Mouse (Mus musculus): ENCODE results near the gene Wdr83os. TPM values are rescaled to one million over a fixed set of nuclear protein-coding genes. Genes with fewer than 3 reads are reported as not detected.

The Wdr83os gene
- polyA plus RNA-seq, 1 experiment = not detected

DNA sequence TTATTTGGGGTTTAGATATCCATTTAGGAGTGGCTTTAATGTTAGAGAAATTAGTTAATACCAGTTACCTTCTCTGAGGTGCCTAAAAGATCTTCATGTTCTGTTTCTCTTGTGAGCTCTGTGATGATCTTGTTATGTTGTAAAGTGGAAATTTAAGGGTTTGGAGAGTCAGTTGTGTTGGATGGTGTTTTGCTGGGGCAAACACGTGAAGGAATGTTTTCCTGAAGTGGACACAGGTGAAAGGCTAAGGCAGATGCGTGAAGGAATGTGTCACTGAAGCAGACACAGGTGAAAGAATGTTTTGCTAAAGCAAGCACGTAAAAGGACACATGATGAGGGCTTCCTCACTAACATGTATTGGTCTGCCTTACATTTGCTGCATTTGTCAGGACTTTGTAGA is 42.5 kb downstream of the Wdr83os start, which contains the start of gene Zfp791:
Gene Zfp791 (minus strand): TSS at position 101 of the 400 bp plus-strand sequence.
- WGBS = 76% methylated on average over 3 of the region's 3 CpGs
- Histone ChIP-seq H3K27ac (ENCODE audit: insufficient read depth, low read depth, low read length) (no peak within 1 kb of the TSS), H3K4me1 (ENCODE audit: control insufficient read depth, insufficient read depth, low read length) (no peaks in the 10 kb centered on the region; the same call in 1 of the 2 replicates), H3K4me3 (ENCODE audit: insufficient read depth, low read depth, low read length) (no peak within 1 kb of the TSS)
- no peak for TF ChIP-seq POLR2A (IDR thresholded peaks at IDR 0.05; ENCODE audit: insufficient read depth, low read depth, low read length)
- no peak for TF ChIP-seq CTCF (IDR thresholded peaks at IDR 0.05; ENCODE audit: insufficient read depth, low read depth, low read length)

DNA sequence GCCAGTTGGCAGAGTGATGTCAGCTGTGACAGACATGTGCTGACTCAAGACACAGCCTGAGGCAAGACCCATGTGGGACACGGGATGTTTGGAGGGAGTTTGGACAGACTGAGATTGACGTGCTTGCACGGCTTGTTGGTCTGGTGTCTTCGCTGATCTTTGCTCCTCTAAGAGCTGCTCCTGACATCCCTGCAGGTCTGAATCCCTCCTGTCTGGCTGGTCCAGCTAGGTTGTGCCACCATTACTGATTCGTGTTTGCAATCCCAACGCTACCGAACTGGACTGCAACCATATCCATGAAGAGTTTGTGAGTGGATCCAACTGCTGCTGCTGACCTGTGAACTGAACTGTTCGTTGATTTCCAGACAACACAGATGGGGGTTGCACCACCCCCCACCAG is 43.2 kb downstream of the Wdr83os start:
- H3K4me1 ChIP-seq (ENCODE audit: control insufficient read depth, insufficient read depth, low read length) = no peaks in the 10 kb centered on the region
- no peak overlapping the region for H3K4me3 ChIP-seq (ENCODE audit: insufficient read depth, low read depth, low read length)
- no peak for TF ChIP-seq POLR2A (IDR thresholded peaks at IDR 0.05; ENCODE audit: insufficient read depth, low read depth, low read length)
- no peak for TF ChIP-seq CTCF (IDR thresholded peaks at IDR 0.05; ENCODE audit: insufficient read depth, low read depth, low read length)
- WGBS = 96% methylated on average over 8 of the region's 8 CpGs
- H3K27ac ChIP-seq (ENCODE audit: insufficient read depth, low read depth, low read length) = no peak overlapping the region

Other genes starting within 250 kb of the Wdr83os start
- gene Gadd45gip1, start 249.2 kb upstream of the Wdr83os start, polyA plus RNA-seq (2012; ENCODE audit: insufficient read depth, insufficient read length, low replicate concordance, missing spikeins) = not detected in 2 replicates
- gene Rad23a, start 240.1 kb upstream of the Wdr83os start, polyA plus RNA-seq (2012; ENCODE audit: insufficient read depth, insufficient read length, low replicate concordance, missing spikeins) = not detected in 2 replicates
- gene Calr, start 233.8 kb upstream of the Wdr83os start, polyA plus RNA-seq (2012; ENCODE audit: insufficient read depth, insufficient read length, low replicate concordance, missing spikeins) = 225 TPM in 1 of 2 replicates, not detected in the other
- gene Farsa, start 223.8 kb upstream of the Wdr83os start, polyA plus RNA-seq (2012; ENCODE audit: insufficient read depth, insufficient read length, low replicate concordance, missing spikeins) = not detected in 2 replicates
- gene Syce2, start 208.6 kb upstream of the Wdr83os start, polyA plus RNA-seq (2012; ENCODE audit: insufficient read depth, insufficient read length, low replicate concordance, missing spikeins) = not detected in 2 replicates
- not detected in 2 replicates for gene Gcdh, start 186.8 kb upstream of the Wdr83os start, polyA plus RNA-seq (2012; ENCODE audit: insufficient read depth, insufficient read length, low replicate concordance, missing spikeins)
- not detected in 2 replicates for gene Klf1, start 178.8 kb upstream of the Wdr83os start, polyA plus RNA-seq (2012; ENCODE audit: insufficient read depth, insufficient read length, low replicate concordance, missing spikeins)
- not detected in 2 replicates for gene Dnase2a, start 172.2 kb upstream of the Wdr83os start, polyA plus RNA-seq (2012; ENCODE audit: insufficient read depth, insufficient read length, low replicate concordance, missing spikeins)
- gene Mast1, start 143.4 kb upstream of the Wdr83os start, polyA plus RNA-seq (2012; ENCODE audit: insufficient read depth, insufficient read length, low replicate concordance, missing spikeins) = not detected in 2 replicates
- gene Rtbdn, start 133.7 kb upstream of the Wdr83os start, polyA plus RNA-seq (2012; ENCODE audit: insufficient read depth, insufficient read length, low replicate concordance, missing spikeins) = not detected in 2 replicates
- gene Gm49661, start 111.3 kb upstream of the Wdr83os start, polyA plus RNA-seq (2012; ENCODE audit: insufficient read depth, insufficient read length, low replicate concordance, missing spikeins) = not detected in 2 replicates
- gene Prdx2, start 111.2 kb upstream of the Wdr83os start, polyA plus RNA-seq (2012; ENCODE audit: insufficient read depth, insufficient read length, low replicate concordance, missing spikeins) = not detected in 2 replicates
- not detected in 2 replicates for gene Rnaseh2a, start 111.0 kb upstream of the Wdr83os start, polyA plus RNA-seq (2012; ENCODE audit: insufficient read depth, insufficient read length, low replicate concordance, missing spikeins)
- not detected in 2 replicates for gene Junb, start 102.0 kb upstream of the Wdr83os start, polyA plus RNA-seq (2012; ENCODE audit: insufficient read depth, insufficient read length, low replicate concordance, missing spikeins)
- not detected in 2 replicates for gene Hook2, start 90.1 kb upstream of the Wdr83os start, polyA plus RNA-seq (2012; ENCODE audit: insufficient read depth, insufficient read length, low replicate concordance, missing spikeins)
- gene Best2, start 66.2 kb upstream of the Wdr83os start, polyA plus RNA-seq (2012; ENCODE audit: insufficient read depth, insufficient read length, low replicate concordance, missing spikeins) = not detected in 2 replicates
- gene Asna1, start 55.5 kb upstream of the Wdr83os start, polyA plus RNA-seq (2012; ENCODE audit: insufficient read depth, insufficient read length, low replicate concordance, missing spikeins) = not detected in 2 replicates
- gene Trir, start 53.9 kb upstream of the Wdr83os start, polyA plus RNA-seq (2012; ENCODE audit: insufficient read depth, insufficient read length, low replicate concordance, missing spikeins) = not detected in 2 replicates
- not detected in 2 replicates for gene Tnpo2, start 43.8 kb upstream of the Wdr83os start, polyA plus RNA-seq (2012; ENCODE audit: insufficient read depth, insufficient read length, low replicate concordance, missing spikeins)
- gene Fbxw9, start 20.7 kb upstream of the Wdr83os start, polyA plus RNA-seq (2012; ENCODE audit: insufficient read depth, insufficient read length, low replicate concordance, missing spikeins) = not detected in 2 replicates
- gene Gm5741, start 12.8 kb upstream of the Wdr83os start, polyA plus RNA-seq (2012; ENCODE audit: insufficient read depth, insufficient read length, low replicate concordance, missing spikeins) = not detected in 2 replicates
- gene Dhps, start 9.0 kb upstream of the Wdr83os start, polyA plus RNA-seq (2012; ENCODE audit: insufficient read depth, insufficient read length, low replicate concordance, missing spikeins) = not detected in 2 replicates
- not detected in 2 replicates for gene Wdr83, start 566 bp downstream of the Wdr83os start, polyA plus RNA-seq (2012; ENCODE audit: insufficient read depth, insufficient read length, low replicate concordance, missing spikeins)
- gene Man2b1, start 2.5 kb downstream of the Wdr83os start, polyA plus RNA-seq (2012; ENCODE audit: insufficient read depth, insufficient read length, low replicate concordance, missing spikeins) = 98.2 TPM in 1 of 2 replicates, not detected in the other
- gene Zfp791, start 42.4 kb downstream of the Wdr83os start, polyA plus RNA-seq (2012; ENCODE audit: insufficient read depth, insufficient read length, low replicate concordance, missing spikeins) = not detected in 2 replicates
- gene Cks1brt, start 71.2 kb downstream of the Wdr83os start, polyA plus RNA-seq (2012; ENCODE audit: insufficient read depth, insufficient read length, low replicate concordance, missing spikeins) = not detected in 2 replicates
- gene Olfr371, start 145.2 kb downstream of the Wdr83os start, polyA plus RNA-seq (2012; ENCODE audit: insufficient read depth, insufficient read length, low replicate concordance, missing spikeins) = not detected in 2 replicates
- not detected in 2 replicates for gene Orc6, start 218.9 kb downstream of the Wdr83os start, polyA plus RNA-seq (2012; ENCODE audit: insufficient read depth, insufficient read length, low replicate concordance, missing spikeins)
- not detected in 2 replicates for gene Vps35, start 219.1 kb downstream of the Wdr83os start, polyA plus RNA-seq (2012; ENCODE audit: insufficient read depth, insufficient read length, low replicate concordance, missing spikeins)

Data from olfactory bulb, adult 2 months (tissue).